Mouse (Mus musculus): ENCODE data around the gene Acss2.
A peak's percentile ranks its signal among the peaks of the same experiment; 100 is the strongest.
"Not testable (repeated sequence)": the region's sequence is repeated elsewhere in the genome, so short reads cannot be mapped to it uniquely, and the experiment has no call there.

Gene Acss2

GRCm38 (mm10) chr2:155589521-155589920 lies 71.8 kb downstream of the Acss2 start:
- DNase-seq (ENCODE audit: low spot score): no peak

- DNase-seq (ENCODE audit: low spot score): no peak
Measured at GRCm38 (mm10) chr2:155590876-155591275, 73.1 kb downstream of the Acss2 start.

- peak; percentile 60 for DNase-seq (ENCODE audit: low spot score)
Measured at GRCm38 (mm10) chr2:155591676-155592075, 73.9 kb downstream of the Acss2 start.

- peak; percentile 100 for DNase-seq (ENCODE audit: low spot score)
Measured at GRCm38 (mm10) chr2:155592137-155592853, 74.5 kb downstream of the Acss2 start, which contains the start of gene Gss. TSS of gene Gss (minus strand) at chr2:155592810.

GRCm38 (mm10) chr2:155592854-155593283 lies 75.1 kb downstream of the Acss2 start:
- DNase-seq (ENCODE audit: low spot score): no peak

GRCm38 (mm10) chr2:155595516-155595915 lies 77.8 kb downstream of the Acss2 start:
- DNase-seq (ENCODE audit: low spot score): no peak

- DNase-seq (ENCODE audit: low spot score): no peak
Measured at GRCm38 (mm10) chr2:155603707-155604106, 86.0 kb downstream of the Acss2 start.

- peak; percentile 48 for DNase-seq (ENCODE audit: low spot score)
Measured at GRCm38 (mm10) chr2:155604560-155605235, 87.0 kb downstream of the Acss2 start.

GRCm38 (mm10) chr2:155605236-155605589 lies 87.5 kb downstream of the Acss2 start:
- not testable (repeated sequence) for DNase-seq (ENCODE audit: low spot score)

GRCm38 (mm10) chr2:155606360-155606759 lies 88.6 kb downstream of the Acss2 start:
- DNase-seq (ENCODE audit: low spot score): no peak

- no peak for DNase-seq (ENCODE audit: low spot score)
Measured at GRCm38 (mm10) chr2:155610978-155611377, 93.2 kb downstream of the Acss2 start, which contains the start of gene Myh7b. TSS of gene Myh7b (plus strand) at chr2:155611212.

GRCm38 (mm10) chr2:155611834-155612550 lies 94.2 kb downstream of the Acss2 start:
- DNase-seq (ENCODE audit: low spot score): no peak

- DNase-seq (ENCODE audit: low spot score): peak; percentile 80
Measured at GRCm38 (mm10) chr2:155613326-155613755, 95.6 kb downstream of the Acss2 start.

- DNase-seq (ENCODE audit: low spot score): no peak
Measured at GRCm38 (mm10) chr2:155613953-155614352, 96.2 kb downstream of the Acss2 start.

- DNase-seq (ENCODE audit: low spot score): no peak
Measured at GRCm38 (mm10) chr2:155616971-155617370, 99.2 kb downstream of the Acss2 start.

- peak; percentile 67 for DNase-seq (ENCODE audit: low spot score)
Measured at GRCm38 (mm10) chr2:155619817-155620216, 102.1 kb downstream of the Acss2 start.

- no peak for DNase-seq (ENCODE audit: low spot score)
Measured at GRCm38 (mm10) chr2:155622606-155623005, 104.9 kb downstream of the Acss2 start.

- no peak for DNase-seq (ENCODE audit: low spot score)
Measured at GRCm38 (mm10) chr2:155623996-155624395, 106.2 kb downstream of the Acss2 start.

- peak; percentile 35 for DNase-seq (ENCODE audit: low spot score)
Measured at GRCm38 (mm10) chr2:155624730-155625129, 107.0 kb downstream of the Acss2 start.

- no peak for DNase-seq (ENCODE audit: low spot score)
Measured at GRCm38 (mm10) chr2:155626277-155626676, 108.5 kb downstream of the Acss2 start.

- DNase-seq (ENCODE audit: low spot score): peak; percentile 50
Measured at GRCm38 (mm10) chr2:155627030-155627738, 109.4 kb downstream of the Acss2 start.

- no peak for DNase-seq (ENCODE audit: low spot score)
Measured at GRCm38 (mm10) chr2:155628112-155628511, 110.4 kb downstream of the Acss2 start.

All from yolk sac, embryonic 10.5 days (tissue).